Mouse (Mus musculus) cerebral cortex, adult 2 months (tissue): Measurements from ENCODE around the gene Rab21.

Experiments used
- WGBS: fragments of 180-500 bp; shearing (Covaris S2); methylation state at CpG from one replicate; pipeline ENCODE4 v1.1.7; 2018; 5-methylcytosine and 5-hydroxymethylcytosine counted together

The Rab21 gene

DNA sequence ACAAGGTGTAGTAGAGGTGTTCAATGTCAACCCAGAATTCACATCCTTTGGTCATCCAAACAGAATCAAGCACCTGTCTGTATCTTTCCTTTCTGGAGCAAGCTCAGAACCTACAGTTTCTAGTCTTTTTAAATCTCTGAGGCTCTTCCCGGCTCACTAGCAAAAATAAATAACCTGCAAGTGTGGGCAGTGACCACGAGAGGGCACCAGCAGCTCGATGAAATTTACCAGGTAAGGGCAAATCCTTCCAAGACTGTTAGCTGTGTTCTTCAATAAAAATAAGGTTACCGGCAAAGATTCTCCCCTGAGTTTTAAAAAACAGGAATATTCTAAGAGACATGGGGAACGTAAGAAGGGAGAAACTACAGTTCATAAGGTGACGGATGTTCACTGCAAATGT is 7.9 kb upstream of the Rab21 start:
- 7% methylated on average over 6 of the region's 6 CpGs for WGBS

DNA sequence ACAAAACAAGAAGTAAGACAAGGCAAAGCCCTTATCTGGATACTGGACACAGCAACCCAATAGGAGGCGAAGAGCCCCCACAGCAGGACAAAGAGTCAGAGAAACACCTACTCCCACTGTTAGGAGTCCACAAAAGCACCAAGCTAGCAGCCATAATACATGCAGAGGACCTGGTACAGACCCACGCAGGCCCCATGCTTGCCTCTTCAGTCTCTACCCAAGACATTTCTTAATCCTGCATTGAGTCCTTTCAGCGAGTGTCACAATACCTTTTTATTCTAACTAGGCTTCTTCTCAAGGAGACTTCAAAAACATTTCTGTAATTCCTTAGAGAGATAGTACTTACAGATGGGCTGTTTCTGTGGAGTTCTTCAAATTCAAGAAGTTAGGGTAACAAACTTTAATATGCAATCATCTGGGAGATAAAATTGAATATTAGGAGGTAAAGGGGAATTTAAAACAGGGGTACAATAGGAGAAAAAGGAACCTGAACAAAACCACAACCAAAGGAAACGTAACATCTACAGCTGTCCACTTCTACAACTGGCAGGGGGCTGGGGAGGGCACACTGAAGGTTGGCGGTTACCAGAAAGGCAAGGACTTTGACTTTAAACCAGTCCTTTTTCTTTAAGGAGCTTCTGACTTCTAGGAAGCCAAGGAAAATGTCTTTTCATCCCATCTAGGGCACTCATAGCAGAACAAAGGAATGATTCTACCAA is 6.1 kb upstream of the Rab21 start:
- 88% methylated on average over 5 of the region's 5 CpGs for WGBS

DNA sequence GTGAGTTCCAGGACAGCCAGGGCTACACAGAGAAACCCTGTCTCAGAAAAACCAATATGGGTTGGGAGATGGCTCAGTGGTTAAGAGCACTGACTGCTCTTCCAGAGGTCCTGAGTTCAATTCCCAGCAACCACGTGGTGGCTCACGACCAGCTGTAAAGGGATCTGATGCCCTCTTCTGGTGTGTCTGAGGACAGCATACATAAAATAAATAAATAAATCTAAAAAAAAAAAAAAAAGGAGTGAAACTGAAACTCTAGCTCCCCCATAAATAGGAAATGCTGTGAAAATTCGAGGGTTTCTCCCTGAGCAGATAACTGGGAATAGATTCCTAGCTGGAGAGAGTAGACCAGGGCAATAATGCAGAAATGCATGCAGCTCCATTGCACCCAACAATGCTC is 3.0 kb upstream of the Rab21 start:
- 62% methylated on average over 3 of the region's 3 CpGs for WGBS

DNA sequence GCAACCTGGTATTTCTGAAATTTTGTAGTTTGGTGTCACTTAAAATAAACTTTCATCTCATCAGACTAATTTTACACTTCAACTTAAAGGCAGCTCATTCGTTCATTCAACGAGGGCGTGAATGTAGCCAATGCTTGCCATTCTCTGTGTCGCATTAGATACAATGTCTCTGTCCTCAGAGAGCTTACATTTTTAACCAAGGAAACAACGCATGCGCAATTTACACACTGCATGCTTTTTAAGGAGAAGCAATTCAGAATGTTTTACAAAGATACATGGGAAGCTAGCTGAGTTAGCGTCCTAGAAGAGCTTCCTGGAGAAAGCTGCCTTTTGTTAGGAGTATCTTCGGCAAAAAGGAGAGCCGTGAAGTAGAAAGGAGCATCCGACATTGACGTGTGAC is 919 bp upstream of the Rab21 start:
- WGBS: 31% methylated on average over 11 of the region's 11 CpGs

DNA sequence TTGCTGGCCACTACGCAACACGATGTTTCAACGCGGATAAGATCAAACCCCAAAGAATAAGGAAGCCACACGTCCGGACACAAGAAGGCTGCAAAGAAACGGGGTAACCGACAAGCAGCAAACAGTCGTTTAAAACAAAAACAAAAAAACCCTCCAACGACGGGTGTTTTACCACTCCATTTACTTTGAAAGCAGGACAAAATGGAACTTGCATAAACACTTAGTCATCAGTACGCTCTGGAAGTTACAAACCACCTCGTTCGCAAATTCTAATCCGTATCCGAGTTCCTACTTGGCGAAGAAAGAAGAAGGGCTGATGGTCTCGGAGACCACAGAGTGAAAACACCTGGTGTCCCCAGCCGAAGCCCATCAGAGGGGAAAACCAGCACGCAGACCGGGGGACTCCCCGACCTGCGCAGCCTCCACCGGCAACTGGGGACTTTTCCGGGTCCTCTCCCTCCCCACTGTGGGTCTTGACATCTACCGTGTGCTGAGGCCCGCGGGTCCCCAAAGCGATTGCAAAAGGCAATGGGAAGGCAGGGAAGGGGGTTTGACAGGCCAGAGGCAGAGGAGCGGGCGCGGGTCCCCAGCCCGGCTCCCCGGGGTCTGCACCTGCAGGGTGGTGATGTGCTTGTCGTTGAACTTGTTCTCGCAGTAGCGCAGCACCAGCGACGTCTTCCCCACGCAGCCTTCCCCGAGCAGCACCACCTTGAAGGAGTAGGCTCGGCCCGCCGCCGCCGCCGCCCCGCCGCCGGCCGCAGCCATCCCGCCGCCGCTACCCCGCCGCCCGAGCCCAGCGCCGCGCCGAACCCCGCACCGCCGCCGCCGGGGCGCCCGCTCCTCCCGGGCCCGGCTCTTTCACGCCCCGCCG is 577 bp downstream of the Rab21 start:
- under 1% methylated on average over 61 of the region's 73 CpGs for whole genome bisulfite sequencing

DNA sequence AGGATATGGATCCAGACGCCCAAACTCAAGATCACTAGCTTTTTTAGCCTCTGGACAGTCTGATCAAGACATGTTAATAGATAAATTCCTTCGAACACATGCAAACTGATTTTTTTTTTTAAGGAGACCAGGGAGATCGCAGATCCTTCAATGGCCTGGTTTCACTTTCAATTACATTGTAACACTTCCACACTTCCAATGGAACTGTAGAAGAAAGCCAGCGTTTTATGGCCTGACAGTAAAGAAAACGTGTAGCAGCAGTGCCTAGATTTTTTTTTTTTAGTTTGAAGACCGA is 1.2 kb downstream of the Rab21 start:
- 1% methylated on average over 6 of the region's 6 CpGs for WGBS

DNA sequence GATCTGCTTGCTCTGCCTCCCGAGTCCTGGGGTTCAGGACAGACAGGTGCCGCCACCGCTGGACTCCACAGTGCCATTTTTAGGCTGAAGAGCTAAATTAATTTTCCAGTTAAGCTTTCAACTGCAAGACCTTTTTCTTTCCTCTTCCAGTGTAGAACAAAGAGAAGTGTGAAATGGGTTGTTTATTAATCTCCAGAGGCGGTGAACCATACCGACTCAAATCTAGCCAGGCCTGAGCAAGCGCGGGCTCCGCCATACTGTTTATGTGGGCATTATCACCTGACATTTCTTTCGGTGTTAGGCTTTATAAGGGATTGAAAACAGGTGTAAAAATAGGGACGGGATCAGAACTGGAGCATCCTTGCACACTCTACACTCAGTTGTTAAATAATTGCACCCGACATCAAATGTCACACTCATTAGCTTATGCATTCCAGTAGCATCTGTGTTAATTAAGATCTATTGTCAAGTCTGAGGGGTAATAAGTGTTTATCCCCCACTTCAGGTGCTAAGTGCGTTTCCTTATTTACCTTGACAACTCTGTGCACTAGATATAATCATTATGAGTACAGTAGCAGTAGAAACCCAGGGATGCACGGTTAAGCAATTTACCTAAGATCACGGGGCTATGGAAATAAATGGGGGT is 1.6 kb downstream of the Rab21 start:
- WGBS: 55% methylated on average over 14 of the region's 14 CpGs

DNA sequence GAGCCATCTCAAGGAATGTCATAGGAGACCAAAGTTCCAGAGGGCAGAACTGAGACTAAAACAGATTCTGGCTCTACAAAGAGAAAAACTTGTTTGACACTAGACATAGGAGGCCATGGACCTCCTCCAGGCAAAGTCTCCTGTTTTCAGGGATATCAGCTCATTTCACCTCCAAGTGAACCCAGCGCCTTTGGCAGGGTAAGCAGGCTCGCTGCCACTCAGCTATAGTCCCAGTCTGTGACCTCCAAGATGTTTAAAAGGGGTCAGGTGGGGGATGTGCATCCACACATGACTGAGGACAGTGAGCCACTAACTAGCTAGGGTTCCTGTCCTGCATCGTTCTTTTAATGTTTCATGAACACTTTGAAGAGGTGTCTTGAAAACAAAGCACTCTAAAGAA is 2.7 kb downstream of the Rab21 start:
- WGBS: 48% methylated on average over 3 of the region's 3 CpGs

DNA sequence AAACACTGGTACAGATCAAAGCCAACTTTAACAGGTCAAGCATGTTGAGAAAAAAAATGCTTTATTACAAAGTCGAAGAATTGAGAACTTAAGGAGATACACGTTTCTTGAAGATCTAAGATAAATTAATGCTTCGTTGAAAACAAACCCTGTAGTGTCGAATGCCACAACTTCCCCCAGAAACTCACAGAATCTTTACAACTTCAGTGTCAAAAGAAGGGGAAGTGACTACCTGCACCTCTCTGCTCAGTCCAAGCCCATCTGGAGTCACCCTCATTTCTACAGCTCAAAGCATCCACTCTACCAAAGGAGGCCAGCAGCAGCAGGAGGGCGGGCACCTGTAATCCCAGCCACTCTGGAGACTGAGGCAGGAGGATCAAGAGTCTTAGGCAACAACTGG is 3.2 kb downstream of the Rab21 start:
- WGBS: 81% methylated on average over 5 of the region's 5 CpGs

DNA sequence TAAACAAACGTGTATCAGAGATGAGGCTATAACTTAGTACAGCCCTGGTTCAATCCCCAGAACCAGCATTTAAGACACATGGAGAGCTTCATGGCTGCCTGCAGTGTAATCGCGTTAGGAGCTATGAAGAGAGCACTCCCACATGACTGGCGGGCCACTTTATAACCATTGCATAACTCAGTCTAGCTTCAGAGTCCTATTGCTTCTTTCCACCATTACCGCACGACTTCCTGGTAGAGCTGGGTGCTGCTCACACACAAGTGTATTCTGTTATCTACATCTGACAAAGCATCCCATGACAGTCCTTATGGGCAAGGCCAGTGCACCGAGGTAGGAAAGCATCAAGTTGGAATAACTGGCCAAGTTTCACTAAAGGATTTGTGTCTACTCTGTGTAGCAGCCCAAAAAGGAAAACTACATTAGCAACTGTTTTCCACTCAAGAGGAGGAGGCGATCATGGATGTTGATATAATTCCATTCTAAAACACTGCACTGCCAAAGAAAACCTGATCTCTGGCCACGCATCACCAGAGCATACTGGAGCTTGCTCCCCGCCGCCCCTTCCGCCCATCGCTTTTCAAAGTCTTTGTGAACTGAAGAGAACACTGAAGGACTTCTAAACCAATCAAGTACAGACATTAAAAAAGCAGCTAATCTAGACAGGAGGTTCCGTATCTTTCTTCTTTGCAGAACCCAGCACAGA is 4.0 kb downstream of the Rab21 start:
- WGBS: 67% methylated on average over 14 of the region's 14 CpGs

DNA sequence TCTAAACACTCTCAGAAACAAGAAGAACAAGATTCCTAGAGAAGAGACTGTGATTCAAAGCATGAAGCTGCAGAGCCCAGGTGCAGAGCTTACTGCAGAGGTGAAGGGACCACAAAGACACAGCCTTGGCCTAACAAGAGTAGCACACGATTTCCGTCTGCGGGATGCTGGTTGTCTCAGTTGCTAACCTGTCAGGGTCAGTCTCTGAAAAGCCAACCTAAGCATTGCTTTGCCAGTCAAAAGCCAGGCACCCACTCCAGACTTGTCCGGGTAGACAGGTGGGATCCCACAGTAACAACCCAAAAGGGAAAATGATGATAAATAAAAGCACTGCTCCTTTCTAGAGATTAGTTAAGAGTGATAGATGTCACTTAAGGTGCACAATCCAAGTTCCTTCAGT is 6.2 kb downstream of the Rab21 start:
- 92% methylated on average over 4 of the region's 4 CpGs for WGBS

DNA sequence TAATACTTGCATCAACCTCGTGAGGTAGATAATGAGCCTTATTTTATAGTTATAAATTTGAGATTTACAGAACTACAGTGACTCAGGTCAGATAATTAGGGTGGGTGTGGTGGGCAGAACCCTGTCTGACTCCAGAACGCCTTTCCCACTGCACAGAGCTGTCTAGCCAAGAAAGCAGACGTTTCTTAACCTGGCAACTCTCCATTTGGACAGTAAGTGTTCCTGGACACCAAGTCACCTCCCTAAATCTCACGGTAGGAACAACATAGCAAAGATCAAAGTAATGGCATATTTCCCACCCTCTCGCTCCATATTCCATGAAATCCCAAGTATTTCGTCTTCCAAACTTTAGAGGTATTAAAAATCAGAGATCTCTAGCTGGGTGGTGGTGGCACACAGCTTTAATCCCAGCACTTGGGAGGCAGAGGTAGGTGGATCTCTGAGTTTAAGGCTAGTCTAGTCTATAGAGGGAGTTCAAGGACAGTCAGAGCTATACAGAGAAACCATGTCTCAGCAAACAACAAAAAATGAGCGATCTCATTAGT is 8.0 kb downstream of the Rab21 start:
- 62% methylated on average over 7 of the region's 7 CpGs for WGBS

DNA sequence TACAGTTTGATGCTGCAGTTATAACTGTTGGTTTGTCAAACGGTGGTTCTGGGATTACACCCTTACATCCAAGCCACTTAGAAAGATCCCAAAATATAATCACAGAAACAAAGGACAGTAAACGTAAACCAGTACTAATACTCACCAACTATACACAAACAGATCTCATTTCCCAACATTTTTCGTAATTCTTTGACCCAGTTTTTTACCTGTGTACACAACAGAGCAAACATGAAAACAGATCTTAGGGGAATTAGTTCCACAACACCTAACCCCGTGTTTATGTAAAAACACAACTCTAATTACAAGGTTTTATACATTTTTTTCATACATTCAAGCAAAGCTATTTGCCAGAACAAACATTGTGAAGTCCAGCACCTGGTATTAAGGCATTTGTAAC is 16.7 kb downstream of the Rab21 start:
- 85% methylated on average over 4 of the region's 4 CpGs for WGBS

DNA sequence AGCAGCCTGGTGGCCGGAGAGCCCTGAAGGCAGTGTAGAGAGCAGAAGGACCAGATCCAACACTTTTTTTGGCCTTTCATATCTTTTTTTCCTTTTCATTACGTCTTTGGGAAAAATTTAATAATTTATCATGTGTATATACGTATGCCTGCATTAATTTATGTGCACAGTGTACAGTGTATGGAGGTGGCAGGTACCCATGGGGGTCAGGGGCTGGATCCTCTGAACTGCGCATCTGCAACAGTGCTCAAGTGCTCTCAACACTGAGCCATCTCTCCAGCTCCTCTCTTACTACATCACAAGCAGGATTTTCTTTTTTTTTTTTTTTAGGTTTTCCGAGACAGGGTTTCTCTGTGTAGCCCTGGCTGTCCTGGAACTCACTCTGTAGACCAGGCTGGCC is 17.8 kb downstream of the Rab21 start:
- 90% methylated on average over 5 of the region's 5 CpGs for WGBS

DNA sequence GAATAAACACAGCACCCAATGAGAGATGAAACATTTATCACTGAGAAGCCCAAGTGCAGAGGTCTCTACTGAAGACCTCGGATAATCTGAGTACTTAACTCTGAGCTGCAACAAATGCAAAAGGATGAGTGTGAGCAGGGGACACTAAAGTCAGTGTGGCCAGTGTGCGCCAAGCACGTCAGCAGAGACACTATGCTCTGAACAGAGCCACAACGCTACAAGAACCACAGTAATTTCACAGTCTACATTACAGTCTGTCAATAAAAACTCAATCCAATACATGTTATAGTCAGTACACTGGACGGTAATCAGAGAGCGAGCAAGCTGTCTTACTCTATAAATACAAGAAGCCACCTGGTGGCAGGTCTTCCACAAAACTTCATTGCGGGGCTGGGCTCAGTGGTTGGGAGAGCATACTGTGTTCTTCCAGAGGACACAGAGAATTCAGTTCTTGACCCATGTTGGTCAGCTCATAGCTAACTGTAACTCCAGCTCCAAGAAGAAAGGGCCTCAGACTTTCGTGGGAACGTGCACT is 18.9 kb downstream of the Rab21 start:
- 75% methylated on average over 9 of the region's 9 CpGs for WGBS

DNA sequence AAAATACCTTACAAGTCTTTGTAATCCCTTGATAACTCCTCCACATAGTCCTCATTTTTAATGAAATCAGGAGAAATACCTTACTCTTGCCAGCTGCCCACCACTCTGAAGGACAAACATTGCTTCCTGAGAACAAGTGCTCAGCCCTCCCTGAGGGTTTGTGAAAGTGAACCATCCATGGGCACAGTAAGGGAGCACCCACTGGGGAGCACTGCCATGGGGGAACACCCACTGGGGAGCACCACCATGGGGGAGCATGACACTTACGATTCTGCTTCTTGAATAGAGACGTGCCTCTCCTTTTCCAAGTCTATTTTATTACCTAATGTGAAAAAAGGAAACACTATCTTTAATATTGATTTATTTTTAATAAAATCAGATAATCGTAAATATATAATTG is 20.2 kb downstream of the Rab21 start:
- WGBS: 91% methylated on average over 3 of the region's 3 CpGs

DNA sequence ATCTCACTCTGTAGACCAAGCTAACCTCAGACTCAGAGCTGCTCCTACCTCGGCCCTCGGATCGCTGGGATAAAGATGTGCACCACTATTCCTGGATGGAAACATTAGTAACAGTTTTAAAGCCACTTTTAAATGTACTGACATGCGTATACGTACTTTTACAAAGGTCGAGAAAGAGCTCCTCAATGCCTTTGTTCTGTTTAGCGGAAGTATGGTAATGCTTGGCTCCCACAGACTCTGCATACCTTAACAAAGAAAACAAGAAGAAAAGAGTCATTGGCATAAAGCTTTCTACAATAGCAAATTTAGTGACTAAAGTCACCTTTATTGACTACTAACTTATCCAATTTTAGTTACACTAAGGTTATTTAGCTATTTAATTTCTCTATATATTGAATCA is 20.7 kb downstream of the Rab21 start:
- WGBS: 83% methylated on average over 7 of the region's 7 CpGs

DNA sequence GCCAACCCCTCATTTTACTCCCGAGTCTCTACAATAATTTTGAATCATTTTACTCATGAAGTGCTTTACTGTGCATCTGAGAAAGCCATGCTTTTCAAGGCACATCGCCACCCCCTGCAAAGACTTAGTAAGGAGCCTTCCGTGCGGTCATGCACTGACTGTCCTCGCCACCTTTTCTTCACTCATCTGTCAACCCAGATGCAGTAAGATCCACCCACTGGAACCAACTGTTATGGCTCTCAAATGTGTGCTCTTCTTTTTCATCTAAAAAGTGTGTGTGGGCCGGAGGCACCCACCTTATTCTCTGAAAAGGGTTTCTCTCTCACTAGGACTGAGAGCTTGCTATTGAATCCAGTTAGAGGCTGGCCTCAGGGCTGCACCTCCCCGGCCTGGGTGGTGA is 21.4 kb downstream of the Rab21 start:
- 56% methylated on average over 7 of the region's 7 CpGs for WGBS

DNA sequence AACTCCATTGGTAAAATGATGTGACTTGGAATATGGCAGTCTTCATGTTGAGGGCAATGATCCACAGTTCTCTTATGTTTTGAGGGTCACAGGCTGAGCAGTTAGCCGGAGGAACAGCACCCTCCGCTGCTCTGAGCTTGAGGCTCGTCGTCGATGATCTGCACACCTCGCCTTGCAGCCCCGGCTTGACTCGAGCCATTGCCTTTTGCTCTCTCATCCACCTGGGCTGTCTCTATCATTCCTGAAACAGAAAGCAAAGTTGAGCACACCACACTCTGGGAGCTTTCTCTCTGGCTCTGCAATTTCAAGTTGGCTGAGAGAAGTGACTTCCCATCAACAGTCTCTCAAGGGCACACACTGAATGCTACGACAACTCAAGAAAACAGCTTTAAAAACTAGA is 24.7 kb downstream of the Rab21 start:
- 93% methylated on average over 9 of the region's 9 CpGs for WGBS

DNA sequence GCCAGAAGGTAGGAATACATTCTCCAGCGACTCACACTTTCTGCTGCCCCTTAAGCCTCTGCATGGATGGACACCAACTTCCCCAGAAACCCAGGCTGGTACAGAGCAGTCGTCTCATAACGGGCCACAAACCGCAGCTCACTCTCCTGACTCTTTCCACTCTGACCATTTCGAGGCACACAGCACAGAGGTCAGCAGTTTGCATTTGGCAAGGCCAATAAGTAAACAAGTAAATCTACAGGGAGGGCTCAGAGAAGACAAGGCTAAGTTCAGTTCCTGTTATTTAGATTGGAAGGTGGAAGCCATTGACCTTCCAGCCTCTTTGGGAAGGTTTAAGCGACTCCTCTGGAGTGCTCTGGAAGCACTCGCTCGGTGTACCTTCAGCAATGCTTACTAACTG is 26.5 kb downstream of the Rab21 start:
- 88% methylated on average over 8 of the region's 8 CpGs for WGBS

DNA sequence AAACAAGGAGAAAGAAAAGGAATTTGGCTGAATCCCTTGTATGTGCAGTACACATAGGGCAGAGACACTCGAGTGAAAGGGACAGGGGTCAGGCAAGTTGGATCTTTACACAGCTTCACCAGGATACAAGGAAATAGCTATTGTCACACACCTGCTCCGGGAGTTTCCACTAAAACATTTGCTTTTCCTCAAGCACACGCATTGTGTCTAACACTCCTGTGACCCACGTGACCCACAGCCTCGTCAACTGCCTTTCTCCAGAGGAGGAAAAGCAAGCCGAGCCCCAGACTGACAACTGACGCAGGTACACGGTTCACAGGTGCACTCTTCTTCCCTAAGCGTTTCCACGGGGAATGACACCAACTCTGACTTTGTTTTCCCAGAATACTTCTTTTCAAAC is 31.2 kb downstream of the Rab21 start:
- WGBS: 80% methylated on average over 10 of the region's 10 CpGs

DNA sequence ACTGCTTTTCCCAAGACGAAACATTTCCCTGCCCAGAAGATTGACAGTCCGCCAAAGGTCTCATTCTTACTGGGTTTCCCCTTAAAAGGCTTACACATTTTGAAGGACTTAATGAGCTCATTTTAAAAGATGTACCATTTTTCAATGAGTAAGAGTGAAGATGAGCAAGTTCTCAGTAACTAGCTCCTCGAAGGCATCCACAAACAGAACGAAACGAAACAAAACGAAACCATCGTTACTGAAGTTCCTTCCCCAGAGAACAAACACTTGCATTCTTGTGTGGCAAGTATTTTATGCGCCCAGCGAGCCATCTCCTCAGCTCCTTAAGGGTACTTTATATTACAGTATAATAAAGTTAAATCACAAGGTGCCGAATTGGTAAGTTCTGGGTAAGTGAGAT is 34.0 kb downstream of the Rab21 start:
- WGBS: 70% methylated on average over 10 of the region's 10 CpGs
